In the genomic region with DNA sequence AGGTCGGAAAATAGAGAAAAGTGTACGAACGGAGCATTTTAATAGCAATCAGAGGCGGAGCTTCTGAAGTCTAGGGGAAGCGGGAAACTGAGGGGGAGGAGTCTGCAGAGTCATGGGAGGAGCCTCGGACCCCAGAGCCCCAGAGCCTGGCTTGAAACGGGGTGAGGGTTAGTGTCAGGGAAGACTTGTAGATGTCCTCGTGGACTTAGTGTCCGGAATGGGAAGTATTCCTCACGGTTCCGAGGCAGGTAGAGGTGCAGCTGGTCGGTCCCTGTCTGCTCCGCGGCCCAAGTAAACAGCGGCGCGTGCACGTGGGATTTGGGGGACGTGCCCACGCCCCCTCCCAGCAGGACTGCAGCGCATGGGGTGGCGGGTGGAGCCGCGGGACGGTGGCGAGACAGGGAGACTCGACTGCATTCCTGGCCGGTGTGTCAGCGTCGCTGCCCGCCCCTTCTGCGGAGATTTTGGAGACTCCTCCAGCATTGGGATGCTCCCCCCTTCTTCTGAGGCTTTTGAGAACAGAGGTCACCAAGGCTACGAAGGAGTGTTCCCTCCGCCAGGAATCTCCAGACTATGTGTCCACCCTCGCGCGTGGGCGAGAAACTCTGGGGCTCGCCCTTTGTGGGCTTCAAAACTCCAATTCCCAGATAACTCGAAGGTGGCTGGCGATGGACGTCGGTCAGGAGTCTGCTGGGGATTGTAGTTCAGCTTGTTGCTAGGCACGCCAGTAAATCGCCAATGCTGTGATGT, we compare ENCODE assay signal across 1 mouse cellular context.
A peak's percentile ranks its signal among the peaks of the same experiment; 100 is the strongest.
TF ChIP-seq lines count a peak whose summit lies in the region.

No protein-coding gene starts in this region.

TF ChIP-seq in C2C12, 6 proteins besides CTCF, POLR2A, EP300 and RAD21:
- TF ChIP-seq CEBPB (IDR thresholded peaks at IDR 0.05; ENCODE audit: low read depth) (no peak), MAX (IDR thresholded peaks at IDR 0.05) (peak; percentile 74), FOSL1 (IDR thresholded peaks at IDR 0.05; ENCODE audit: insufficient read depth, low read length, poor library complexity, severe bottlenecking) (peak; percentile 9)
